Mouse (Mus musculus) limb, embryonic 13.5 days (tissue): ENCODE measurements around the gene Snai1. TPM values are rescaled to one million over a fixed set of nuclear protein-coding genes. Genes with fewer than 3 reads are reported as not detected.

Experiments
- ATAC-seq: fragments of 200-750 bp; cut with Nextera tagmentation; 2 replicates; pipeline ENCODE4 v1.8.0; 2017; ENCODE audit warnings: low read depth, moderate number of reproducible peaks, moderate TSS enrichment; ENCODE audit not compliant: low FRiP score
- H3K27ac ChIP-seq: fragments of 300-500 bp; sonication (generic); 2 replicates; pipeline ENCODE4 v1.5.1; 2015; ENCODE audit warnings: inconsistent platforms, mild to moderate bottlenecking, moderate library complexity
- H3K27me3 ChIP-seq: fragments of 300-500 bp; sonication (generic); 2 replicates; pipeline ENCODE4 v1.6.1; 2015; ENCODE audit warnings: mild to moderate bottlenecking, inconsistent platforms
- H3K36me3 ChIP-seq: fragments of 300-500 bp; sonication (generic); 2 replicates; pipeline ENCODE4 v1.6.1; 2015; ENCODE audit warnings: inconsistent platforms, mild to moderate bottlenecking, moderate library complexity
- H3K4me1 ChIP-seq: fragments of 300-500 bp; sonication (generic); 2 replicates; pipeline ENCODE4 v1.6.1; 2015; ENCODE audit warnings: inconsistent platforms
- H3K4me2 ChIP-seq: fragments of 300-500 bp; sonication (generic); replicated peaks from 2 replicates; pipeline ENCODE4 v1.6.1; 2015; ENCODE audit warnings: inconsistent platforms, mild to moderate bottlenecking, moderate library complexity
- H3K4me3 ChIP-seq: fragments of 300-500 bp; sonication (generic); 2 replicates; pipeline ENCODE4 v1.5.1; 2015; ENCODE audit warnings: moderate library complexity, mild to moderate bottlenecking, inconsistent platforms
- H3K9ac ChIP-seq: fragments of 300-500 bp; sonication (generic); 2 replicates; pipeline ENCODE4 v1.6.1; 2015; ENCODE audit warnings: mild to moderate bottlenecking, inconsistent platforms
- H3K9me3 ChIP-seq: fragments of 300-500 bp; sonication (generic); 2 replicates; pipeline ENCODE4 v1.6.1; 2016; ENCODE audit warnings: inconsistent platforms
- WGBS: fragments of 180-500 bp; shearing (Covaris S2); methylation state at CpG from one replicate; pipeline ENCODE4 v1.1.7; 2015; 5-methylcytosine and 5-hydroxymethylcytosine counted together
- polyA plus RNA-seq: library from polyadenylated mRNA; unstranded; fragments of >200 nt; fragmentation: Nextera tagmentation; extraction: Ambion mirVana; gene quantifications from 2 replicates; pipeline ENCODE4 v1.2.1, GENCODE M21; 2015

Gene Snai1
- polyA plus RNA-seq: 72.6 and 76.0 TPM in 2 replicates

- Histone ChIP-seq H3K4me2 (peak within 1 kb of the TSS; percentile 92), H3K27me3 (peaks cover 19% of the 10 kb centered on the region), H3K4me3 (peak within 1 kb of the TSS; percentile 76), H3K36me3 (peaks cover 26% of the 10 kb centered on the region), H3K9me3 (no peaks in the 10 kb centered on the region), H3K27ac (peak within 1 kb of the TSS; percentile 96), H3K4me1 (peaks cover 48% of the 10 kb centered on the region), H3K9ac (peak within 1 kb of the TSS; percentile 81)
- under 1% methylated on average over 58 of the region's 58 CpGs for WGBS
- ATAC-seq: peak; percentile 94
These were observed at the start of gene Snai1 for GRCm38 (mm10) chr2:167537476-167538297. TSS of gene Snai1 (plus strand) at chr2:167538195.

GRCm38 (mm10) chr2:167490813-167491525 is 47.0 kb upstream of the Snai1 start:
- Histone ChIP-seq H3K36me3 (peaks cover 30% of the 10 kb centered on the region), H3K4me2 (peak overlapping the region; percentile 98), H3K9ac (peak overlapping the region; percentile 95), H3K9me3 (no peaks in the 10 kb centered on the region), H3K27ac (0 out of 2 replicates have a peak overlapping the region, but pooled peaks have one; percentile 6), H3K4me3 (peak overlapping the region; percentile 100), H3K27me3 (no peaks in the 10 kb centered on the region), H3K4me1 (peaks cover 28% of the 10 kb centered on the region)
- ATAC-seq: no peak
- 74% methylated on average over 4 of the region's 4 CpGs for WGBS

DNA sequence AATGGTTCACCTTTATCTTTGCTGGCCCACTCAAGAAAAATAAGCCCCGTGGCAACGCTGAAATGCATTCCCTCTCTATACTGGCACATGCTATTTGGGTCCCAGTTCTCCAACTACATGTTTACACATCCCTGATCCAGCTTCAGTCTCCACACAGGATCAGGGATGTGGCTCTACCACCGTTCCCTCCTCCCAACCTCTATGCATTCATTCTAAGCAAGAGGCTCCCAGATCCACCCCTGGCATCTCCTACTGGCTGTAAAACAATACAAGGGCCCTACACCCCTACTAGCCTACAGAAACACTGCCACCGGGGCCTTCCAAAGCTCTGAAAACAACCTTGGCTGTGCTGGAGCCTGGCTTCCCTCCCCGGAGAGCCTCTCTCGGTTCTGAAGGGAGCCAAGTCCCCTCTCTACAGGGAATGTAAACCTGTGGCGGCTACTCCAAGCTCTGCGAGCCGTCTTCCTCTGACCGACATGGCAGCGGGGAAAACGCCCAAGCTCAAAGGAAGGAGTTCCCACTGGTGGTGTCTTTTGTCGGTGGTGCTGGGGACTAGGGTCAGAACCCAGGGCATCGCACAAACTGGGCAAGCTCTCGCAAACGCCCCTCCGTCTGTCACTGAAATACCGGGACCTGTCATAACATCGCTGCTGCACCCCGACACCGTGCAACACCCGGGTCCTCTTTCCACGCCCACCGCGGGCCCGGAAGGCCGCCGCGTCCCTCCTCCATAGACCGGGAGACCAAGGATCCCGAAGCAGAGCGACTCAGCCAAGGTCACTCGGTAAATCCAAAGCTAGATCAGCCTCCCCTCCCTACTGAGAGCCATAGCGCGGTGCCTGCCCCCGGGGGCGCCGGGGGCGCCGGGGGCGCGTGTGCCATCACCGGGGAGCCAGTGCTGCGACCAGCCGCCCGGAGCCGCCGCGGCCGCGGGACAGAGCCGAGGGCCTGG is 46.0 kb upstream of the Snai1 start, which contains the start of gene Rnf114:
TSS of gene Rnf114 (plus strand) at position 889 of the 952 bp plus-strand sequence.
- Histone ChIP-seq H3K36me3 (peaks cover 21% of the 10 kb centered on the region), H3K4me3 (peak within 1 kb of the TSS; percentile 100), H3K9ac (peak within 1 kb of the TSS; percentile 95), H3K9me3 (no peaks in the 10 kb centered on the region), H3K4me1 (peaks cover 28% of the 10 kb centered on the region), H3K4me2 (peak within 1 kb of the TSS; percentile 98), H3K27ac (peak within 1 kb of the TSS; percentile 94), H3K27me3 (no peaks in the 10 kb centered on the region)
- peak; percentile 57 for ATAC-seq
- 4% methylated on average over 52 of the region's 52 CpGs for WGBS

GRCm38 (mm10) chr2:167492713-167493636 is 45.0 kb upstream of the Snai1 start, which contains the start of gene Spata2:
TSS of gene Spata2 (minus strand) at chr2:167492887.
- peak within 1 kb of the TSS; percentile 98 for H3K4me2 ChIP-seq
- ATAC-seq: peak; percentile 89
- H3K4me1 ChIP-seq: peaks cover 28% of the 10 kb centered on the region
- peak within 1 kb of the TSS; percentile 95 for H3K9ac ChIP-seq
- H3K27me3 ChIP-seq: no peaks in the 10 kb centered on the region
- peak within 1 kb of the TSS; percentile 100 for H3K4me3 ChIP-seq
- peaks cover 14% of the 10 kb centered on the region for H3K36me3 ChIP-seq
- peak within 1 kb of the TSS; percentile 94 for H3K27ac ChIP-seq
- WGBS: 1% methylated on average over 63 of the region's 63 CpGs
- no peaks in the 10 kb centered on the region for H3K9me3 ChIP-seq

- H3K9ac ChIP-seq: no peak overlapping the region
- no peak overlapping the region for H3K4me3 ChIP-seq
- no peak overlapping the region for H3K27ac ChIP-seq
- H3K27me3 ChIP-seq: no peaks in the 10 kb centered on the region
- no peak overlapping the region for H3K4me2 ChIP-seq
- ATAC-seq: no peak
- 86% methylated on average over 7 of the region's 7 CpGs for WGBS
- H3K36me3 ChIP-seq: peaks cover 9% of the 10 kb centered on the region; the same call in 1 of the 2 replicates
- no peaks in the 10 kb centered on the region for H3K9me3 ChIP-seq
- H3K4me1 ChIP-seq: peaks cover 13% of the 10 kb centered on the region
These were observed 41.6 kb upstream of the Snai1 start for GRCm38 (mm10) chr2:167496437-167496836.

GRCm38 (mm10) chr2:167497272-167497671 is 40.7 kb upstream of the Snai1 start:
- no peak overlapping the region for H3K9ac ChIP-seq
- WGBS: 68% methylated on average over 5 of the region's 5 CpGs
- ATAC-seq: no peak

DNA sequence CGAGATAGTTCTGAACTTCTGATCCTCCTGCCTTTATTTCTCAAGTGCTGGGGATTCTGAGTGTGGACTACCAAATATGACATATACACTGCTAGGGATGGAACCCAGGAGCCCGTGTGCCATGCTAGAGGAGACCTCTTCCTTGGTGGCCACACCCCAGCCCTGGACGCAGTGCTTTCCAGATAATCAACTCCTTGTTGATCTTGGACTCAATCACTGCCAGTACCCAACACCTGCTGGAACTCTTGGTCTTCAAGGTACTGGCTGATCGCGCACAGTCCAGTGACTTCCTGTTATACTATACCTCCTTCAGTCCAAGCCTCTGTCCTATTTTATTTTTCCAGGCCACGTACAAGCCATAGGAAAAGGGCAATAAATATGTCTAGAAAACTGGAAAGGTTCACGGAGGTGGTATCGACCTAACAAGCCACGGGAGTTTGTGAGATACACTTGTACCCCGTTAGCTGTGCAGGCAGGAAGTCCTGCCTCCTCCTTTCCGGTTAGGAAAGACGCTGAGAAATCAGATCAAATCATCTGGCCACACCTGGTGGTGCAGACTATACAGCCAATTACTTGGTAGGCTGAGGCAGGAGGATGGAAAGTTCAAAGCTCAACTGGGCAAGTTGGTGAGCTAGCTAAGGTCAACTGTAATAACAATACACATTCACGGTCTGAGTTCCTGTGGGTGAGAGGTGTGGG is 35.3 kb upstream of the Snai1 start:
- ATAC-seq: no peak
- peaks cover 31% of the 10 kb centered on the region for H3K4me1 ChIP-seq
- WGBS: 51% methylated on average over 13 of the region's 13 CpGs

More at GRCm38 (mm10) chr2:167497272-167497671, 40.7 kb upstream of the Snai1 start:
- H3K9me3 ChIP-seq: no peaks in the 10 kb centered on the region
- H3K36me3 ChIP-seq: peaks cover 9% of the 10 kb centered on the region; the same call in 1 of the 2 replicates
- H3K4me1 ChIP-seq: peaks cover 6% of the 10 kb centered on the region
- no peaks in the 10 kb centered on the region for H3K27me3 ChIP-seq
- H3K4me3 ChIP-seq: no peak overlapping the region
- H3K27ac ChIP-seq: no peak overlapping the region
- H3K4me2 ChIP-seq: no peak overlapping the region

GRCm38 (mm10) chr2:167503253-167503895 is 34.6 kb upstream of the Snai1 start:
- Histone ChIP-seq H3K9me3 (no peaks in the 10 kb centered on the region), H3K27me3 (no peaks in the 10 kb centered on the region), H3K4me2 (peak overlapping the region; percentile 97), H3K36me3 (peaks cover 32% of the 10 kb centered on the region), H3K27ac (peak overlapping the region; percentile 79), H3K9ac (peak overlapping the region; percentile 95), H3K4me3 (peak overlapping the region; percentile 98), H3K4me1 (peaks cover 31% of the 10 kb centered on the region)
- ATAC-seq: peak; percentile 92
- WGBS: under 1% methylated on average over 61 of the region's 85 CpGs

More for the DNA sequence above, 35.3 kb upstream of the Snai1 start:
- peak overlapping the region; percentile 98 for H3K4me3 ChIP-seq
- H3K9me3 ChIP-seq: no peaks in the 10 kb centered on the region
- H3K9ac ChIP-seq: no peak overlapping the region
- H3K27me3 ChIP-seq: no peaks in the 10 kb centered on the region
- peak overlapping the region; percentile 79; the same call in 1 of the 2 replicates for H3K27ac ChIP-seq
- peaks cover 25% of the 10 kb centered on the region for H3K36me3 ChIP-seq
- H3K4me2 ChIP-seq: peak overlapping the region; percentile 97

- under 1% methylated on average over 32 of the region's 32 CpGs for WGBS
- Histone ChIP-seq H3K36me3 (peaks cover 37% of the 10 kb centered on the region), H3K27me3 (no peaks in the 10 kb centered on the region), H3K4me1 (peaks cover 31% of the 10 kb centered on the region), H3K9ac (peak overlapping the region; percentile 95), H3K9me3 (no peaks in the 10 kb centered on the region), H3K4me2 (peak overlapping the region; percentile 97), H3K27ac (peak overlapping the region; percentile 79; the same call in 1 of the 2 replicates), H3K4me3 (peak overlapping the region; percentile 98)
- peak; percentile 10; the same call in 1 of the 2 replicates for ATAC-seq
These were observed 34.1 kb upstream of the Snai1 start for GRCm38 (mm10) chr2:167503896-167504349.
